ENCODE assay signal across 12 mouse cellular contexts in genomic region chr11:75163379-75163778, GRCm38 (mm10). TPM values are rescaled to one million over a fixed set of nuclear protein-coding genes. Genes with fewer than 3 reads are reported as not detected.
DNase-seq lines count a peak whose midpoint lies in the region; ATAC-seq lines count a peak whose summit lies in the region.
"Had no signal": no experiment of that assay in that cellular context is flagged by ENCODE, and none has a peak within 500 bp of the region (broad histone marks: within the 10 kb centered on the region; RNA-seq: fewer than 3 reads in every experiment).

No protein-coding gene starts in this region.

- H3K9ac ChIP-seq in heart, embryonic 13.5 days, result peak overlapping the region; percentile 88; the same call in 1 of the 2 replicates
- peak overlapping the region; percentile 87 for H3K9ac ChIP-seq in lung, embryonic 16.5 days (ENCODE audit: low read length)
- H3K9ac ChIP-seq in kidney, embryonic 14.5 days (ENCODE audit: low read depth, low read length), result peak overlapping the region; percentile 85; the same call in 1 of the 2 replicates
- no peak overlapping the region for H3K9ac ChIP-seq in stomach, embryonic 15.5 days
- H3K9ac ChIP-seq: forebrain, postnatal 0 days had no signal

- WGBS in heart, embryonic 13.5 days, result 81% methylated on average over 6 of the region's 6 CpGs
- WGBS in lung, embryonic 16.5 days, result 76% methylated on average over 6 of the region's 6 CpGs
- 75% methylated on average over 6 of the region's 6 CpGs for WGBS in kidney, embryonic 14.5 days
- 65% methylated on average over 6 of the region's 6 CpGs for WGBS in stomach, embryonic 15.5 days

- peak overlapping the region; percentile 8; the same call in 1 of the 2 replicates for H3K4me3 ChIP-seq in heart, embryonic 13.5 days
- H3K4me3 ChIP-seq in lung, embryonic 16.5 days (ENCODE audit: low read length), result no peak overlapping the region
- H3K4me3 ChIP-seq in kidney, embryonic 14.5 days (ENCODE audit: low read length), result peak overlapping the region; percentile 77; the same call in 1 of the 2 replicates
- no peak overlapping the region for H3K4me3 ChIP-seq in stomach, embryonic 15.5 days (replicated peaks)

- H3K4me1 ChIP-seq in heart, embryonic 13.5 days, result peaks cover 75% of the 10 kb centered on the region
- H3K4me1 ChIP-seq in lung, embryonic 16.5 days (replicated peaks; ENCODE audit: control insufficient read depth, insufficient read depth, low read length), result peaks cover 45% of the 10 kb centered on the region
- H3K4me1 ChIP-seq in kidney, embryonic 14.5 days (ENCODE audit: control insufficient read depth, insufficient read depth, low read length), result peaks cover 21% of the 10 kb centered on the region
- H3K4me1 ChIP-seq in stomach, embryonic 15.5 days, result peaks cover 74% of the 10 kb centered on the region

- peaks cover 55% of the 10 kb centered on the region for H3K27me3 ChIP-seq in heart, embryonic 13.5 days (replicated peaks)
- peaks cover 17% of the 10 kb centered on the region for H3K27me3 ChIP-seq in lung, embryonic 16.5 days (ENCODE audit: control insufficient read depth, insufficient read depth, low read depth, low read length)
- peaks cover 35% of the 10 kb centered on the region for H3K27me3 ChIP-seq in kidney, embryonic 14.5 days (ENCODE audit: control insufficient read depth, insufficient read depth, low read length)
- peaks cover 26% of the 10 kb centered on the region for H3K27me3 ChIP-seq in stomach, embryonic 15.5 days (replicated peaks)

- no peak for ATAC-seq in heart, embryonic 13.5 days (ENCODE audit: extremely low read depth, insufficient number of reproducible peaks, low FRiP score, low TSS enrichment)
- ATAC-seq in lung, embryonic 16.5 days (ENCODE audit: low read depth), result no peak
- no peak for ATAC-seq in kidney, embryonic 14.5 days (ENCODE audit: low FRiP score, low TSS enrichment)
- ATAC-seq in stomach, embryonic 15.5 days (ENCODE audit: insufficient read depth, low FRiP score, low read depth), result no peak
- ATAC-seq: forebrain, postnatal 0 days had no signal

- H3K4me2 ChIP-seq in heart, embryonic 13.5 days, result peak overlapping the region; percentile 97
- no peak overlapping the region; the same call in 1 of the 2 replicates for H3K4me2 ChIP-seq in lung, embryonic 16.5 days (ENCODE audit: low read depth, low read length)
- peak overlapping the region; percentile 81 for H3K4me2 ChIP-seq in kidney, embryonic 14.5 days (replicated peaks; ENCODE audit: low read depth, low read length)
- H3K4me2 ChIP-seq in stomach, embryonic 15.5 days, result peak overlapping the region; percentile 85

- H3K27ac ChIP-seq in heart, embryonic 13.5 days (replicated peaks), result peak overlapping the region; percentile 66; the same call in 1 of the 2 replicates
- H3K27ac ChIP-seq in lung, embryonic 16.5 days (ENCODE audit: low read length), result peak overlapping the region; percentile 86
- H3K27ac ChIP-seq in kidney, embryonic 14.5 days (ENCODE audit: low read depth, low read length), result peak overlapping the region; percentile 96; the same call in 1 of the 2 replicates
- H3K27ac ChIP-seq in stomach, embryonic 15.5 days, result peak overlapping the region; percentile 91

- DNase-seq in heart, adult 9 months (ENCODE audit: low spot score in 2 of 2), result no peak
- no peak for DNase-seq in lung, postnatal 10 days
- DNase-seq in right cerebral cortex, postnatal 36 days (ENCODE audit: low spot score in 2 of 2), result no peak
- no peak for DNase-seq in urinary bladder, postnatal 10 days (ENCODE audit: low spot score)
- DNase-seq: adrenal gland, adult 2 months; cerebellum, adult 2 months; forebrain, postnatal 0 days; thymus, postnatal 14 days had no signal

- no peaks in the 10 kb centered on the region for H3K9me3 ChIP-seq in heart, embryonic 13.5 days
- no peaks in the 10 kb centered on the region for H3K9me3 ChIP-seq in lung, embryonic 16.5 days (ENCODE audit: control insufficient read depth, low read length)
- no peaks in the 10 kb centered on the region for H3K9me3 ChIP-seq in kidney, embryonic 14.5 days (ENCODE audit: control insufficient read depth, low read length)
- H3K9me3 ChIP-seq in stomach, embryonic 15.5 days, result no peaks in the 10 kb centered on the region

- peaks cover 79% of the 10 kb centered on the region for H3K36me3 ChIP-seq in heart, embryonic 13.5 days
- H3K36me3 ChIP-seq in lung, embryonic 16.5 days (ENCODE audit: control insufficient read depth, insufficient read depth, low read length), result peaks cover 21% of the 10 kb centered on the region
- peaks cover 72% of the 10 kb centered on the region for H3K36me3 ChIP-seq in kidney, embryonic 14.5 days (ENCODE audit: control insufficient read depth, insufficient read depth, low read length)
- H3K36me3 ChIP-seq in stomach, embryonic 15.5 days, result peaks cover 20% of the 10 kb centered on the region; the same call in 1 of the 2 replicates

RNA-seq across cellular contexts. Expression of gene Hic1, which starts 5.9 kb away (rescaled TPM):
- polyA plus RNA-seq in heart, embryonic 13.5 days (2015; fragmentation: Nextera tagmentation; extraction: Ambion mirVana), result 9.4 and 9.5 TPM in 2 replicates
- polyA plus RNA-seq in lung, embryonic 16.5 days (2015; fragmentation: Nextera tagmentation; extraction: Ambion mirVana), result 8.4 and 8.5 TPM in 2 replicates
- polyA plus RNA-seq in kidney, embryonic 14.5 days (2014; fragmentation: Nextera tagmentation; extraction: Ambion mirVana), result 16.9 and 26.6 TPM in 2 replicates
- polyA plus RNA-seq in stomach, embryonic 15.5 days (2015; fragmentation: Nextera tagmentation; extraction: Ambion mirVana), result 25.3 and 28.0 TPM in 2 replicates

RNA-seq across cellular contexts. Expression of gene Ovca2, which starts 15.3 kb away (rescaled TPM):
- 15.2 and 16.4 TPM in 2 replicates for polyA plus RNA-seq in heart, embryonic 13.5 days (2015; fragmentation: Nextera tagmentation; extraction: Ambion mirVana)
- polyA plus RNA-seq in lung, embryonic 16.5 days (2015; fragmentation: Nextera tagmentation; extraction: Ambion mirVana), result 24.0 and 24.2 TPM in 2 replicates
- polyA plus RNA-seq in kidney, embryonic 14.5 days (2014; fragmentation: Nextera tagmentation; extraction: Ambion mirVana), result 33.3 and 33.4 TPM in 2 replicates
- 21.0 and 22.2 TPM in 2 replicates for polyA plus RNA-seq in stomach, embryonic 15.5 days (2015; fragmentation: Nextera tagmentation; extraction: Ambion mirVana)

RNA-seq across cellular contexts. Expression of gene Dph1, which starts 27.7 kb away (rescaled TPM):
- 19.3 and 21.3 TPM in 2 replicates for polyA plus RNA-seq in heart, embryonic 13.5 days (2015; fragmentation: Nextera tagmentation; extraction: Ambion mirVana)
- polyA plus RNA-seq in lung, embryonic 16.5 days (2015; fragmentation: Nextera tagmentation; extraction: Ambion mirVana), result 17.1 and 17.9 TPM in 2 replicates
- polyA plus RNA-seq in kidney, embryonic 14.5 days (2014; fragmentation: Nextera tagmentation; extraction: Ambion mirVana), result 25.7 and 29.2 TPM in 2 replicates
- 18.4 and 21.3 TPM in 2 replicates for polyA plus RNA-seq in stomach, embryonic 15.5 days (2015; fragmentation: Nextera tagmentation; extraction: Ambion mirVana)

RNA-seq across cellular contexts. Expression of gene Rtn4rl1, which starts 30.2 kb away (rescaled TPM):
- 10.2 and 12.4 TPM in 2 replicates for polyA plus RNA-seq in heart, embryonic 13.5 days (2015; fragmentation: Nextera tagmentation; extraction: Ambion mirVana)
- 2.0 and 2.9 TPM in 2 replicates for polyA plus RNA-seq in lung, embryonic 16.5 days (2015; fragmentation: Nextera tagmentation; extraction: Ambion mirVana)
- polyA plus RNA-seq in kidney, embryonic 14.5 days (2014; fragmentation: Nextera tagmentation; extraction: Ambion mirVana), result 2.7 and 4.2 TPM in 2 replicates
- 2.2 and 2.3 TPM in 2 replicates for polyA plus RNA-seq in stomach, embryonic 15.5 days (2015; fragmentation: Nextera tagmentation; extraction: Ambion mirVana)

Comparison
In these comparisons a context has a peak if more than half of its experiments do, and no peak if none do; other contexts are left out.
1. H3K4me3 ChIP-seq: peak in heart, embryonic 13.5 days (single experiment) and kidney, embryonic 14.5 days (single experiment); none in lung, embryonic 16.5 days (single experiment) and stomach, embryonic 15.5 days (single experiment).
2. Peak in every context shown above with its lines, with median percentiles within 50 percentile points of each other: H3K27ac ChIP-seq.